Mouse (Mus musculus): ENCODE data around the gene Ksr2. TPM values are rescaled to one million over a fixed set of nuclear protein-coding genes. Genes with fewer than 3 reads are reported as not detected.

Gene Ksr2
- polyA plus RNA-seq, 1 experiment = not detected

GRCm38 (mm10) chr5:117628351-117628750 lies 214.6 kb downstream of the Ksr2 start:
- no peak overlapping the region for H3K4me3 ChIP-seq (replicated peaks)
- no peaks in the 10 kb centered on the region for H3K4me1 ChIP-seq (ENCODE audit: control insufficient read depth)
- no peaks in the 10 kb centered on the region for H3K27me3 ChIP-seq (ENCODE audit: control insufficient read depth)
- no peaks in the 10 kb centered on the region for H3K36me3 ChIP-seq (ENCODE audit: control insufficient read depth)
- no peak for TF ChIP-seq TAL1 (IDR thresholded peaks at IDR 0.05; ENCODE audit: low read length)
- no peak for TF ChIP-seq GATA1 (IDR thresholded peaks at IDR 0.05; ENCODE audit: low read length)
- H3K9me3 ChIP-seq (ENCODE audit: control insufficient read depth, low read length) = peaks cover 15% of the 10 kb centered on the region

- Histone ChIP-seq H3K9me3 (ENCODE audit: control insufficient read depth, low read length) (peaks cover 21% of the 10 kb centered on the region), H3K36me3 (ENCODE audit: control insufficient read depth) (no peaks in the 10 kb centered on the region), H3K4me3 (replicated peaks) (no peak overlapping the region), H3K4me1 (ENCODE audit: control insufficient read depth) (no peaks in the 10 kb centered on the region), H3K27me3 (ENCODE audit: control insufficient read depth) (no peaks in the 10 kb centered on the region)
- TF ChIP-seq TAL1 (IDR thresholded peaks at IDR 0.05; ENCODE audit: low read length) (no peak), GATA1 (IDR thresholded peaks at IDR 0.05; ENCODE audit: low read length) (no peak)
Observed at GRCm38 (mm10) chr5:117629570-117629969, 215.8 kb downstream of the Ksr2 start.

- Histone ChIP-seq H3K4me3 (replicated peaks) (no peak overlapping the region), H3K27me3 (ENCODE audit: control insufficient read depth) (no peaks in the 10 kb centered on the region), H3K9me3 (ENCODE audit: control insufficient read depth, low read length) (peaks cover 17% of the 10 kb centered on the region), H3K36me3 (ENCODE audit: control insufficient read depth) (no peaks in the 10 kb centered on the region), H3K4me1 (ENCODE audit: control insufficient read depth) (no peaks in the 10 kb centered on the region)
- TF ChIP-seq GATA1 (IDR thresholded peaks at IDR 0.05; ENCODE audit: low read length) = no peak
- TF ChIP-seq TAL1 (IDR thresholded peaks at IDR 0.05; ENCODE audit: low read length) = no peak
Observed at GRCm38 (mm10) chr5:117635211-117635610, 221.4 kb downstream of the Ksr2 start.

GRCm38 (mm10) chr5:117635838-117636237 lies 222.0 kb downstream of the Ksr2 start:
- TF ChIP-seq TAL1 (IDR thresholded peaks at IDR 0.05; ENCODE audit: low read length) = no peak
- no peak for TF ChIP-seq GATA1 (IDR thresholded peaks at IDR 0.05; ENCODE audit: low read length)
- Histone ChIP-seq H3K27me3 (ENCODE audit: control insufficient read depth) (no peaks in the 10 kb centered on the region), H3K4me1 (ENCODE audit: control insufficient read depth) (no peaks in the 10 kb centered on the region), H3K36me3 (ENCODE audit: control insufficient read depth) (no peaks in the 10 kb centered on the region), H3K4me3 (replicated peaks) (no peak overlapping the region), H3K9me3 (ENCODE audit: control insufficient read depth, low read length) (peaks cover 17% of the 10 kb centered on the region)

- H3K36me3 ChIP-seq (ENCODE audit: control insufficient read depth) = no peaks in the 10 kb centered on the region
- no peaks in the 10 kb centered on the region for H3K9me3 ChIP-seq (ENCODE audit: control insufficient read depth, low read length)
- TF ChIP-seq GATA1 (IDR thresholded peaks at IDR 0.05; ENCODE audit: low read length) = no peak
- no peak for TF ChIP-seq TAL1 (IDR thresholded peaks at IDR 0.05; ENCODE audit: low read length)
- H3K4me3 ChIP-seq (replicated peaks) = no peak overlapping the region
- H3K27me3 ChIP-seq (ENCODE audit: control insufficient read depth) = no peaks in the 10 kb centered on the region
- no peaks in the 10 kb centered on the region for H3K4me1 ChIP-seq (ENCODE audit: control insufficient read depth)
Observed at GRCm38 (mm10) chr5:117641585-117641984, 227.8 kb downstream of the Ksr2 start.

GRCm38 (mm10) chr5:117651238-117651886 lies 237.6 kb downstream of the Ksr2 start:
- H3K9me3 ChIP-seq (ENCODE audit: control insufficient read depth, low read length) = no peaks in the 10 kb centered on the region
- TF ChIP-seq GATA1 (IDR thresholded peaks at IDR 0.05; ENCODE audit: low read length) = no peak
- TF ChIP-seq TAL1 (IDR thresholded peaks at IDR 0.05; ENCODE audit: low read length) = no peak
- no peaks in the 10 kb centered on the region for H3K4me1 ChIP-seq (ENCODE audit: control insufficient read depth)
- H3K36me3 ChIP-seq (ENCODE audit: control insufficient read depth) = no peaks in the 10 kb centered on the region
- H3K27me3 ChIP-seq (ENCODE audit: control insufficient read depth) = no peaks in the 10 kb centered on the region
- no peak overlapping the region for H3K4me3 ChIP-seq (replicated peaks)

GRCm38 (mm10) chr5:117658641-117659040 lies 244.8 kb downstream of the Ksr2 start:
- peaks cover 4% of the 10 kb centered on the region; the same call in 1 of the 2 replicates for H3K9me3 ChIP-seq (ENCODE audit: control insufficient read depth, low read length)
- TF ChIP-seq GATA1 (IDR thresholded peaks at IDR 0.05; ENCODE audit: low read length) = no peak
- TF ChIP-seq TAL1 (IDR thresholded peaks at IDR 0.05; ENCODE audit: low read length) = no peak
- no peak overlapping the region for H3K4me3 ChIP-seq (replicated peaks)
- no peaks in the 10 kb centered on the region for H3K36me3 ChIP-seq (ENCODE audit: control insufficient read depth)
- no peaks in the 10 kb centered on the region for H3K27me3 ChIP-seq (ENCODE audit: control insufficient read depth)
- H3K4me1 ChIP-seq (ENCODE audit: control insufficient read depth) = no peaks in the 10 kb centered on the region

GRCm38 (mm10) chr5:117659596-117659995 lies 245.8 kb downstream of the Ksr2 start:
- TF ChIP-seq TAL1 (IDR thresholded peaks at IDR 0.05; ENCODE audit: low read length) = no peak
- TF ChIP-seq GATA1 (IDR thresholded peaks at IDR 0.05; ENCODE audit: low read length) = no peak
- H3K9me3 ChIP-seq (ENCODE audit: control insufficient read depth, low read length) = peaks cover 8% of the 10 kb centered on the region; the same call in 1 of the 2 replicates
- H3K4me3 ChIP-seq (replicated peaks) = no peak overlapping the region
- H3K36me3 ChIP-seq (ENCODE audit: control insufficient read depth) = no peaks in the 10 kb centered on the region
- H3K27me3 ChIP-seq (ENCODE audit: control insufficient read depth) = no peaks in the 10 kb centered on the region
- no peaks in the 10 kb centered on the region for H3K4me1 ChIP-seq (ENCODE audit: control insufficient read depth)

GRCm38 (mm10) chr5:117665181-117665580 lies 251.4 kb downstream of the Ksr2 start:
- H3K36me3 ChIP-seq (ENCODE audit: control insufficient read depth) = no peaks in the 10 kb centered on the region
- no peaks in the 10 kb centered on the region for H3K4me1 ChIP-seq (ENCODE audit: control insufficient read depth)
- TF ChIP-seq TAL1 (IDR thresholded peaks at IDR 0.05; ENCODE audit: low read length) (no peak), GATA1 (IDR thresholded peaks at IDR 0.05; ENCODE audit: low read length) (no peak)
- H3K4me3 ChIP-seq (replicated peaks) = no peak overlapping the region
- H3K9me3 ChIP-seq (ENCODE audit: control insufficient read depth, low read length) = peaks cover 20% of the 10 kb centered on the region
- H3K27me3 ChIP-seq (ENCODE audit: control insufficient read depth) = no peaks in the 10 kb centered on the region

- Histone ChIP-seq H3K4me3 (replicated peaks) (no peak overlapping the region), H3K9me3 (ENCODE audit: control insufficient read depth, low read length) (peaks cover 23% of the 10 kb centered on the region), H3K36me3 (ENCODE audit: control insufficient read depth) (no peaks in the 10 kb centered on the region), H3K4me1 (ENCODE audit: control insufficient read depth) (no peaks in the 10 kb centered on the region), H3K27me3 (ENCODE audit: control insufficient read depth) (no peaks in the 10 kb centered on the region)
- TF ChIP-seq GATA1 (IDR thresholded peaks at IDR 0.05; ENCODE audit: low read length) = no peak
Observed at GRCm38 (mm10) chr5:117667314-117667713, 253.5 kb downstream of the Ksr2 start.

Data from erythroblast, embryonic 14.5 days (primary cell).